Mouse (Mus musculus): ENCODE data around the gene Milr1. TPM values are rescaled to one million over a fixed set of nuclear protein-coding genes. Genes with fewer than 3 reads are reported as not detected.
"Not testable (repeated sequence)": the region's sequence is repeated elsewhere in the genome, so short reads cannot be mapped to it uniquely, and the experiment has no call there.

The Milr1 gene
- total RNA-seq, 1 experiment from 2014 or later, result 0.52 TPM

- DNase-seq, result no peak
These were observed 26.4 kb downstream of the Milr1 start for GRCm38 (mm10) chr11:106777395-106777794.

GRCm38 (mm10) chr11:106778132-106778531 is 27.1 kb downstream of the Milr1 start:
- no peak for DNase-seq

- DNase-seq, result no peak
These were observed 27.8 kb downstream of the Milr1 start for GRCm38 (mm10) chr11:106778589-106779387.

GRCm38 (mm10) chr11:106779388-106780088 is 28.5 kb downstream of the Milr1 start, which contains the start of gene Polg2:
TSS of gene Polg2 (minus strand) at chr11:106779537.
- peak; percentile 90 for DNase-seq

GRCm38 (mm10) chr11:106780089-106780425 is 29.0 kb downstream of the Milr1 start:
- DNase-seq, result no peak

- DNase-seq, result no peak
These were observed 29.7 kb downstream of the Milr1 start for GRCm38 (mm10) chr11:106780590-106781220.

GRCm38 (mm10) chr11:106782271-106782670 is 31.2 kb downstream of the Milr1 start:
- not testable (repeated sequence) for DNase-seq

GRCm38 (mm10) chr11:106782841-106783764 is 32.1 kb downstream of the Milr1 start:
- DNase-seq, result no peak

GRCm38 (mm10) chr11:106784476-106784875 is 33.5 kb downstream of the Milr1 start:
- no peak for DNase-seq

- no peak for DNase-seq
These were observed 34.0 kb downstream of the Milr1 start for GRCm38 (mm10) chr11:106785043-106785442.

GRCm38 (mm10) chr11:106787131-106788025 is 36.4 kb downstream of the Milr1 start:
- DNase-seq, result peak; percentile 91

GRCm38 (mm10) chr11:106788026-106788774 is 37.2 kb downstream of the Milr1 start:
- peak; percentile 100 for DNase-seq

- DNase-seq, result peak; percentile 94
These were observed 37.9 kb downstream of the Milr1 start, which contains the start of the genes Ddx5 and Cep95 for GRCm38 (mm10) chr11:106788775-106789459. TSS of gene Ddx5 (minus strand) at chr11:106789185. TSS of gene Cep95 (plus strand) at chr11:106789252.

- no peak for DNase-seq
These were observed 38.6 kb downstream of the Milr1 start for GRCm38 (mm10) chr11:106789649-106790048.

GRCm38 (mm10) chr11:106793846-106794245 is 42.8 kb downstream of the Milr1 start:
- DNase-seq, result no peak

- no peak for DNase-seq
These were observed 44.7 kb downstream of the Milr1 start for GRCm38 (mm10) chr11:106795679-106796078.

GRCm38 (mm10) chr11:106802069-106802627 is 51.1 kb downstream of the Milr1 start:
- DNase-seq, result no peak

GRCm38 (mm10) chr11:106807442-106807841 is 56.4 kb downstream of the Milr1 start:
- not testable (repeated sequence) for DNase-seq

Data from adrenal gland, postnatal 25 days (tissue).